Comparison of ENCODE assay signal across 8 mouse cellular contexts in genomic region chr1:36558031-36558993, GRCm38 (mm10). TPM values are rescaled to one million over a fixed set of nuclear protein-coding genes. Genes with fewer than 3 reads are reported as not detected.
DNase-seq lines count a peak whose midpoint lies in the region; ATAC-seq and TF ChIP-seq lines count a peak whose summit lies in the region.

TSS of gene Sema4c (minus strand) at chr1:36558349.

- peak within 1 kb of the TSS; percentile 100 for H3K27ac ChIP-seq in hindbrain, embryonic 13.5 days
- H3K27ac ChIP-seq in left cerebral cortex, adult 2 months: peak within 1 kb of the TSS; percentile 95

- under 1% methylated on average over 68 of the region's 69 CpGs for WGBS in hindbrain, embryonic 13.5 days

- peaks cover 40% of the 10 kb centered on the region for H3K4me1 ChIP-seq in hindbrain, embryonic 13.5 days (replicated peaks)

- peaks cover 21% of the 10 kb centered on the region for H3K36me3 ChIP-seq in hindbrain, embryonic 13.5 days

- peak within 1 kb of the TSS; percentile 100 for H3K4me2 ChIP-seq in hindbrain, embryonic 13.5 days

- intact Hi-C loops in left cerebral cortex, adult 2 months (cut with DNase I): loop anchor here (2.0 kb wide), 1 partner anchor 40 kb away; no protein-coding TSS in a partner anchor

- H3K9me3 ChIP-seq in hindbrain, embryonic 13.5 days: no peaks in the 10 kb centered on the region

- ATAC-seq in hindbrain, embryonic 13.5 days (ENCODE audit: low FRiP score): peak; percentile 62
- ATAC-seq in megakaryocyte, adult 5-6 weeks (ENCODE audit: poor library complexity, severe bottlenecking): peak; percentile 17; the same call in 1 of the 2 replicates
- no peak for ATAC-seq in megakaryocyte-erythroid progenitor cell, adult 5-6 weeks (replicated peaks; ENCODE audit: low FRiP score, low TSS enrichment, poor library complexity, severe bottlenecking)

- peak within 1 kb of the TSS; percentile 100 for H3K9ac ChIP-seq in hindbrain, embryonic 13.5 days

- H3K4me3 ChIP-seq in hindbrain, embryonic 13.5 days: peak within 1 kb of the TSS; percentile 97
- H3K4me3 ChIP-seq in left cerebral cortex, adult 2 months: peak within 1 kb of the TSS; percentile 92

- H3K27me3 ChIP-seq in hindbrain, embryonic 13.5 days: peaks cover 18% of the 10 kb centered on the region; the same call in 1 of the 2 replicates

- DNase-seq in NIH3T3 (ENCODE audit: low read depth): peak; percentile 66
- peak; percentile 66 for DNase-seq in cerebellum, adult 8-10 months
- peak in 1 of 2 experiments; percentile 74 for DNase-seq in frontal cortex, adult 2 months (ENCODE audit: extremely low spot score in 1 of 2, low spot score in 1 of 2)
- peak; percentile 78 to 79 for DNase-seq in left cerebral cortex, adult 2 months (ENCODE audit: extremely low spot score in 1 of 2, low spot score in 2 of 2)
- peak; percentile 76 for DNase-seq in right cerebral cortex, postnatal 14 days

- no peak; the same call in none of the 2 replicates for TF ChIP-seq CTCF in left cerebral cortex, adult 2 months (IDR thresholded peaks at IDR 0.05)

RNA-seq across cellular contexts. Expression of gene Sema4c, which starts in this region (rescaled TPM):
- 12.3 and 12.7 TPM in 2 replicates for polyA plus RNA-seq in frontal cortex, adult 2 months (2012; rRNA removed)
- 28.3 and 31.8 TPM in 2 replicates for polyA plus RNA-seq in hindbrain, embryonic 13.5 days (2015; fragmentation: Nextera tagmentation; extraction: Ambion mirVana)
- 10 to 100 TPM; 17.7 to 18.4 TPM for total RNA-seq in left cerebral cortex, adult 2 months (2021)
- total RNA-seq in megakaryocyte, adult 5-6 weeks (2015): 1.5 and 2.1 TPM in 2 replicates
- 1.8 and 3.6 TPM in 2 replicates for total RNA-seq in megakaryocyte, adult 5-6 weeks (2017)
- total RNA-seq in megakaryocyte-erythroid progenitor cell, adult 5-6 weeks (2014; fragmentation: Nextera tagmentation): 0.17 and 1.6 TPM in 2 replicates
- 0.50 and 0.70 TPM in 2 replicates for total RNA-seq in megakaryocyte-erythroid progenitor cell, adult 5-6 weeks (2017)

Comparison
In these comparisons a context has a peak if more than half of its experiments do, and no peak if none do; other contexts are left out.
1. RNA of gene Sema4c (total RNA-seq): 17.7 to 18.4 TPM in left cerebral cortex, adult 2 months; 1.5 to 3.6 TPM in megakaryocyte, adult 5-6 weeks and 0.17 to 1.6 TPM in megakaryocyte-erythroid progenitor cell, adult 5-6 weeks; every median in the first group is over 4 times any median in the second.